Mouse (Mus musculus): ENCODE results near the gene Smtnl2. TPM values are rescaled to one million over a fixed set of nuclear protein-coding genes. Genes with fewer than 3 reads are reported as not detected.
"Not testable (repeated sequence)": the region's sequence is repeated elsewhere in the genome, so short reads cannot be mapped to it uniquely, and the experiment has no call there.

Gene Smtnl2
- polyA plus RNA-seq, 1 experiment from 2014 or later, result 25.7 TPM

DNA sequence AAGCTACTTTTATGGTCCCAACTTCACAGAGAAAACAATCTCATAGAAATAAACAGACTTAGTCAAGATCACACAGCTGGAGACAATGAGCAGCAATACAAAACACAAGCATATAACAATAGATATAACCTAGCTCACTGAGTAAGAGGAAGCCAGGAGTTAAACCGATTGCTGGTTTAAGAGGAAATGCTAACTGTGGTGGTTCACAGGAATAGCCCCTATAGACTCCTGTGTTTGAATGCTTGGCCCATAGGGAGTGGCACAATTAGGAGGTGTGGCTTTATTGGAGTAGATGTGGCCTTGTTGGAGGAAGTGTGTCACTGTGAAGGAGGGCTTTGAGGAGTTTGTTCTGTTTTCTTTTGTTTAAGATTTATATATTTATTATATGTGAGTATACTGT is 59.2 kb downstream of the Smtnl2 start:
- no peak overlapping the region for H3K4me3 ChIP-seq (replicated peaks)
- no peak for ATAC-seq (ENCODE audit: insufficient number of reproducible peaks, insufficient read depth, low FRiP score, low TSS enrichment, low read depth)
- no peak overlapping the region for H3K4me2 ChIP-seq
- H3K9ac ChIP-seq (replicated peaks), result no peak overlapping the region
- no peaks in the 10 kb centered on the region for H3K27me3 ChIP-seq
- 66% methylated on average over 1 of the region's 1 CpGs for WGBS
- no peaks in the 10 kb centered on the region for H3K36me3 ChIP-seq
- H3K27ac ChIP-seq, result no peak overlapping the region
- peaks cover 3% of the 10 kb centered on the region; the same call in 1 of the 2 replicates for H3K9me3 ChIP-seq
- H3K4me1 ChIP-seq (replicated peaks), result peaks cover 13% of the 10 kb centered on the region

DNA sequence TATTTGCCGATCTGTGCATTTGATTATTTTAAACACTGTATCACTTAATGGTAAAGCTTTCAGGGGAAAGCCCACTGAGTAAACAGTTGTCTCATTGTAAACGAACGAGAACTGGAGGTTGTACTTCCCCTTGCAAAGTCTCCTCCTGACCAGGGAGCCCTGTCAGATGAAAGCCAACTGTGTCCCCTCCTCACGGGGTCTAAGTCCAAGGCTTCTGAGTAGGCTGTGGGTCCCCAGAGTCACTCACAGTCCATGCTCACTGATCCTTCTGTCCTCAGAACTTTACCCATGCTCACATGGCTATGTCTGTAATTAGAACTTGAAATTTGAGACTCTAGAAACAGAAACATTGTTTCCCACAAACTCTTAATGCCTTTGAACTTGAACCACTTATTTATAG is 61.9 kb downstream of the Smtnl2 start:
- 53% methylated on average over 4 of the region's 4 CpGs for WGBS
- no peak for ATAC-seq (ENCODE audit: insufficient number of reproducible peaks, insufficient read depth, low FRiP score, low TSS enrichment, low read depth)
- no peak overlapping the region for H3K27ac ChIP-seq

DNA sequence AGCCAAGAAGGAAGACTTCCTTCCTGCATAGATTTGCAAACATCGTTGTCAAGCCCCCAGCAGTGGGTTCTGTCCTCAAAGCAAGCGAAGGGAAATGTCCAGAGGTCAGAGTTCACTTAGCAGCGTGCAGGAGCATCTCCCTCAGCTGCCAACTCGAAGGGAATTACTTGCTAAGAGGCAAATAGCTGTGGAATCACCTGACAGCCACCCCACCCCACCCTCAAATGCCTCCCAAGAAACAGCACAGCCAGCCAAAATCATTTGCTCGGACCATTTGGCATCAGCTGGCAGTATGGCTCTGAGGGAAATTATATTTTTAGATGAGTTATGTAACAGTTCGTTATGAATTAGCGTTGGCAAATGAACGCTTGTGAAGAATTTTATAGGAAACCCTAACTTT is 62.5 kb downstream of the Smtnl2 start:
- WGBS, result 41% methylated on average over 8 of the region's 8 CpGs

More for the DNA sequence above, 61.9 kb downstream of the Smtnl2 start:
- peaks cover 3% of the 10 kb centered on the region; the same call in 1 of the 2 replicates for H3K9me3 ChIP-seq
- no peaks in the 10 kb centered on the region for H3K27me3 ChIP-seq
- no peak overlapping the region for H3K4me2 ChIP-seq
- H3K4me3 ChIP-seq (replicated peaks), result no peak overlapping the region
- no peak overlapping the region for H3K9ac ChIP-seq (replicated peaks)
- peaks cover 8% of the 10 kb centered on the region; the same call in 1 of the 2 replicates for H3K4me1 ChIP-seq (replicated peaks)
- no peaks in the 10 kb centered on the region for H3K36me3 ChIP-seq

DNA sequence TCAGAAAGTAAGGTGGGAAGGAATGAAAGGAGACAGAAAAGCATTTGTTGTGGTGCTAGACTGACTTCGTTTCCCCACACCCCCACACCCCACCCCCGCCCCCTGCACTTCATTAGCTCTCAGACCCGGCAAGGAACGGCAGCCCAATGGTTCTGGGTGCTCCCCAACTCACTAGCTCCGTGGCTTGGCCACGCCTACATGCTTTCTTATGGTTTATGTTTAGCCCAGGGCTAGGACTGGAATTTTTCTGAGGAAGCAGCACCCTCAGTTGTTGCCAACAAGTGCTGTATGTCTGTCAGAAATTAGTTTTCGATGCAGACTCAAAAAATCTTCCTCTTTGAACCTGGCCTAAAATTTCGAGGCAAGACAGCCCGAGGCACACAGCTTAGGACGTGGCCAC is 63.0 kb downstream of the Smtnl2 start:
- 40% methylated on average over 10 of the region's 10 CpGs for WGBS
- no peak overlapping the region for H3K4me2 ChIP-seq
- H3K9me3 ChIP-seq, result peaks cover 3% of the 10 kb centered on the region; the same call in 1 of the 2 replicates
- no peak overlapping the region for H3K4me3 ChIP-seq (replicated peaks)
- no peak for ATAC-seq (ENCODE audit: insufficient number of reproducible peaks, insufficient read depth, low FRiP score, low TSS enrichment, low read depth)
- peaks cover 8% of the 10 kb centered on the region; the same call in 1 of the 2 replicates for H3K4me1 ChIP-seq (replicated peaks)
- no peaks in the 10 kb centered on the region for H3K27me3 ChIP-seq
- H3K36me3 ChIP-seq, result no peaks in the 10 kb centered on the region
- no peak overlapping the region for H3K9ac ChIP-seq (replicated peaks)
- H3K27ac ChIP-seq, result no peak overlapping the region

More for the DNA sequence above, 62.5 kb downstream of the Smtnl2 start:
- no peak for ATAC-seq (ENCODE audit: insufficient number of reproducible peaks, insufficient read depth, low FRiP score, low TSS enrichment, low read depth)
- H3K9me3 ChIP-seq, result peaks cover 3% of the 10 kb centered on the region; the same call in 1 of the 2 replicates
- H3K27ac ChIP-seq, result no peak overlapping the region
- no peak overlapping the region for H3K9ac ChIP-seq (replicated peaks)
- no peaks in the 10 kb centered on the region for H3K36me3 ChIP-seq
- H3K4me3 ChIP-seq (replicated peaks), result no peak overlapping the region
- H3K27me3 ChIP-seq, result no peaks in the 10 kb centered on the region
- H3K4me2 ChIP-seq, result no peak overlapping the region; the same call in 1 of the 2 replicates
- H3K4me1 ChIP-seq (replicated peaks), result peaks cover 8% of the 10 kb centered on the region; the same call in 1 of the 2 replicates

DNA sequence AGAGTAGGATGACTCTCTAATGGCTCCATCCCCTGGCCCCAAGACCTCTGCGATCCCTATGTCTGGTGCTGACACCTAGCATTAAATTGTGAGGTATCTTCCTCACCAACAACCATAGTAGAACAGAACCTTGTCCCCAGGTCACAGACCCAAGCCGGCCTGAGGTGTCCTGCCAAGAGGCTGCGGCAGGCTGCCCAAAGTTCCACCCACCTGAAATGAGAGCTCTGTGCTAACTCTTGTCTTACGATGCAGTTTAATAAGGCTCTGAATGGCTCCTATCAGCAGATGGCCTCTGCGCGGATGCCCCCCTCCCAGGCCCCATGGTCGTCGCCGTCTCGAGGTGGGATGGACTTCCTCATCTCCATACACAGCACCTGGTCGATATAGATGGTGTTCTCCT is 67.0 kb downstream of the Smtnl2 start:
- Histone ChIP-seq H3K27me3 (no peaks in the 10 kb centered on the region), H3K36me3 (no peaks in the 10 kb centered on the region), H3K27ac (no peak overlapping the region), H3K9ac (replicated peaks) (no peak overlapping the region), H3K4me3 (replicated peaks) (no peak overlapping the region), H3K4me1 (replicated peaks) (peaks cover 8% of the 10 kb centered on the region; the same call in 1 of the 2 replicates), H3K4me2 (no peak overlapping the region), H3K9me3 (no peaks in the 10 kb centered on the region)
- 84% methylated on average over 11 of the region's 11 CpGs for WGBS
- no peak for ATAC-seq (ENCODE audit: insufficient number of reproducible peaks, insufficient read depth, low FRiP score, low TSS enrichment, low read depth)

DNA sequence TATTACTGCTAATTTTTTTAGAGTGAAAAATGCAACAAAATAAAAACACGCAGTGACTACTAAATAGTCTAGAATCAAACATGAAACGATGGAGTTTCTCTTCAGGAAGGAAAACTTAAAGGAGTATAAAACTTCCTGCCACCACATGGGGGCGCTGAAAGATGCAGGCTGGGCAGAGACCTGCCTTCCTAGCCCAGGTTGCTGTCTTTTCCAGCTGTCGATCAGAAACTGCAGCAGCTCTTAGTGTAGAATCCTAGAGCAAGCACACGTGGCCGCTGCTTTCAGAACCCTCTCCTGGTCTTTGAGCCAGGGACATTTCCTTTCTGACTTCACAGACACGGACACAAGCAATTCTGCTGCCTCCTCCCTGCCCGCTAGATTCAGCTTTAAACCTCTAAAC is 67.6 kb downstream of the Smtnl2 start:
- Histone ChIP-seq H3K4me2 (no peak overlapping the region), H3K9me3 (no peaks in the 10 kb centered on the region), H3K36me3 (no peaks in the 10 kb centered on the region), H3K27ac (no peak overlapping the region), H3K27me3 (no peaks in the 10 kb centered on the region; the same call in 1 of the 2 replicates), H3K4me1 (replicated peaks) (peaks cover 6% of the 10 kb centered on the region; the same call in 1 of the 2 replicates), H3K9ac (replicated peaks) (no peak overlapping the region), H3K4me3 (replicated peaks) (no peak overlapping the region)
- 24% methylated on average over 8 of the region's 8 CpGs for WGBS
- ATAC-seq (ENCODE audit: insufficient number of reproducible peaks, insufficient read depth, low FRiP score, low TSS enrichment, low read depth), result no peak

DNA sequence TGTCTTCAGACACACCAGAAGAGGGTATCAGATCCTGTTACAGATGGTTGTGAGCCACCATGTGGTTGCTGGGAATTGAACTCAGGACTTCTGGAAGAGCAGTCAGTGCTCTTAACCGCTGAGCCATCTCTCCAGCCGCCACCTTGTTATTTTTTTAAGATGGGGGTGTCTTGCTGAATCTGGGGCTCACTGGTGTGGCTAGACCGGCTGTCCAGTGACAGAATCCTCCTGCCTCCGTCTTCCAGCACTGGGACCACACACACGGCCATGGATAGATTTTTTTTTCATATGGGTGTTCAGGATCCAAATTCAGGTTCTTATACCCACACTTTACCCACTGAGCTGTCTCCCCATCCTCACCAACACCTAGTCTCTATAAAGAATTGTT is 68.3 kb downstream of the Smtnl2 start:
- not testable (repeated sequence) for H3K27ac ChIP-seq; H3K27me3 ChIP-seq; H3K36me3 ChIP-seq; H3K4me3 ChIP-seq (replicated peaks); H3K9ac ChIP-seq (replicated peaks); H3K4me1 ChIP-seq (replicated peaks); H3K9me3 ChIP-seq; ATAC-seq (ENCODE audit: insufficient number of reproducible peaks, insufficient read depth, low FRiP score, low TSS enrichment, low read depth); H3K4me2 ChIP-seq
- WGBS, result 85% methylated on average over 5 of the region's 5 CpGs

DNA sequence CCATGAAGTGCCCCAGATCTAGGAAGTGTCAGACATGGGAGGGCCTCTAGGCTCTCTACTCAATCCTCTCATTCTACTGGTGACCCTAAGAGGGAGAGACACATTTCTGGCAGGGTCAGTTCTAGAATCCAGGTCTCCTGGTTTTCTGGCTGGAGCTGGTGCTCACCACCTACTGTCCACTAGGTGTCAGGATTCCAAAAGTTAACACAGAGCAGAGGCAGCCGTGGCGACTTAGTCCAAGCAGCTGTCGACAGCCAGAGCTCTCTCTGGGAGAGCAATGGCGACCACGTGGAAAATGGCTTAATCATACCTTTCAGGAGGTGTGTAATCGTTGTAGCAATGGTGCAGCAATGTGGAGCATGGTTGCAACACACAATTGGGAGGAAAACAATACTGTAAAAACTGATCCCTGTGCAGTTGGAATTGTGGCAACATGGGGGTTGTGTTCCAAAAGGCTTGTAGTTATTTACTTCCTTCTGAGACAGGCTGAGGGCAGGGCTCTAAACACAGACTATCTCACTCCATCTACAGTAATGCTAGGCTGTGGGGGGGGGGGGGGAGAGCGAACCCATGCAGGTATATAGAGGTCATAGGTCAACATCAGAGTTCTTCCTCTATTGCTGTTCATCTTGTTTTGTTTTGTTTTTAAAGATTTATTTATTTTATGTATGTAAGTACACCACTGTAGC is 68.8 kb downstream of the Smtnl2 start:
- H3K4me2 ChIP-seq, result 0 out of 2 replicates have a peak overlapping the region, but pooled peaks have one; percentile 4
- H3K4me1 ChIP-seq (replicated peaks), result no peaks in the 10 kb centered on the region
- H3K36me3 ChIP-seq, result no peaks in the 10 kb centered on the region
- no peaks in the 10 kb centered on the region; the same call in 1 of the 2 replicates for H3K27me3 ChIP-seq
- no peak overlapping the region for H3K27ac ChIP-seq
- peak; percentile 85 for ATAC-seq (ENCODE audit: insufficient number of reproducible peaks, insufficient read depth, low FRiP score, low TSS enrichment, low read depth)
- H3K9me3 ChIP-seq, result no peaks in the 10 kb centered on the region
- WGBS, result 10% methylated on average over 7 of the region's 7 CpGs
- no peak overlapping the region for H3K9ac ChIP-seq (replicated peaks)
- H3K4me3 ChIP-seq (replicated peaks), result no peak overlapping the region

DNA sequence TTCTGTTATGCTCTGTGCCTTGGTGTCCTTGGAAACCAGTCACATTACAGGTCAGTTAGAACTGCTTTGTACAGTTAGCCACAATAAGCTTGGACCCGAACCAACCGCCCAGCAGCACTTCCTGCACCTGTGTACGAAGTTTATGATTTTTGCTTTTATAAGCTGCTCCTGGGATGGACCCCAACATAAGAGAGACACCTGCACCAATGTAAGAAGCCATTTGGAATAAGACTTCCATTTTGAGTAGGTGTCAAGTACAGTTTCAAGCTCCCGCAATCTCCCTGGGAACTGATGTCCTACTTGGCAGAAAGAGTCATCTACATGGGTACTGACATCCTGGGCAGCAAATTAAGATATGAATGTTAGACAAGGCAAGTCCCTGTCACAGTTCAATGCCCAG is 71.8 kb downstream of the Smtnl2 start:
- Histone ChIP-seq H3K36me3 (no peaks in the 10 kb centered on the region), H3K9ac (replicated peaks) (no peak overlapping the region), H3K4me3 (replicated peaks) (no peak overlapping the region), H3K27ac (no peak overlapping the region), H3K4me2 (no peak overlapping the region), H3K9me3 (no peaks in the 10 kb centered on the region), H3K27me3 (no peaks in the 10 kb centered on the region; the same call in 1 of the 2 replicates), H3K4me1 (replicated peaks) (no peaks in the 10 kb centered on the region)
- ATAC-seq (ENCODE audit: insufficient number of reproducible peaks, insufficient read depth, low FRiP score, low TSS enrichment, low read depth), result no peak
- 88% methylated on average over 4 of the region's 4 CpGs for WGBS

Small RNA genes lying within 50 kb of the gene (microRNA-seq; reads per million reads assigned to microRNA genes)
- not detected for gene Mir6338

Other genes starting within 250 kb of the Smtnl2 start
- gene Gm43951, start 204.9 kb downstream of the Smtnl2 start, polyA plus RNA-seq (2016; fragmentation: Nextera tagmentation; extraction: Ambion mirVana), result 0.81 and 1.1 TPM in 2 replicates
- 17.1 and 21.5 TPM in 2 replicates for gene 4933427D14Rik, start 204.3 kb downstream of the Smtnl2 start, polyA plus RNA-seq (2016; fragmentation: Nextera tagmentation; extraction: Ambion mirVana)
- 200 and 201 TPM in 2 replicates for gene Txndc17, start 204.2 kb downstream of the Smtnl2 start, polyA plus RNA-seq (2016; fragmentation: Nextera tagmentation; extraction: Ambion mirVana)
- gene Med31, start 196.1 kb downstream of the Smtnl2 start, polyA plus RNA-seq (2016; fragmentation: Nextera tagmentation; extraction: Ambion mirVana), result 48.2 and 48.8 TPM in 2 replicates
- gene Slc13a5, start 144.5 kb downstream of the Smtnl2 start, polyA plus RNA-seq (2016; fragmentation: Nextera tagmentation; extraction: Ambion mirVana), result 0.27 TPM in 1 of 2 replicates, not detected in the other
- gene Xaf1, start 110.1 kb downstream of the Smtnl2 start, polyA plus RNA-seq (2016; fragmentation: Nextera tagmentation; extraction: Ambion mirVana), result 1.6 and 1.9 TPM in 2 replicates
- not detected in 2 replicates for gene Fbxo39, start 97.3 kb downstream of the Smtnl2 start, polyA plus RNA-seq (2016; fragmentation: Nextera tagmentation; extraction: Ambion mirVana)
- gene Tekt1, start 49.3 kb downstream of the Smtnl2 start, polyA plus RNA-seq (2016; fragmentation: Nextera tagmentation; extraction: Ambion mirVana), result 4.7 and 6.0 TPM in 2 replicates
- gene Ggt6, start 23.8 kb upstream of the Smtnl2 start, polyA plus RNA-seq (2016; fragmentation: Nextera tagmentation; extraction: Ambion mirVana), result 0.15 and 0.36 TPM in 2 replicates
- gene Mybbp1a, start 29.6 kb upstream of the Smtnl2 start, polyA plus RNA-seq (2016; fragmentation: Nextera tagmentation; extraction: Ambion mirVana), result 173 and 176 TPM in 2 replicates
- 2.1 and 2.2 TPM in 2 replicates for gene Spns2, start 78.2 kb upstream of the Smtnl2 start, polyA plus RNA-seq (2016; fragmentation: Nextera tagmentation; extraction: Ambion mirVana)
- gene Spns3, start 138.8 kb upstream of the Smtnl2 start, polyA plus RNA-seq (2016; fragmentation: Nextera tagmentation; extraction: Ambion mirVana), result not detected in 2 replicates
- 83.3 and 92.9 TPM in 2 replicates for gene Ube2g1, start 195.6 kb upstream of the Smtnl2 start, polyA plus RNA-seq (2016; fragmentation: Nextera tagmentation; extraction: Ambion mirVana)

All from limb, embryonic 12.5 days (tissue).